Mouse (Mus musculus): ENCODE measurements around the gene P4htm. TPM values are rescaled to one million over a fixed set of nuclear protein-coding genes. Genes with fewer than 3 reads are reported as not detected.

The P4htm gene
- total and polyA plus RNA-seq, 3 experiments, result 5.4 to 11.0 (median 7.9) TPM

- in situ Hi-C loops (cut with MboI; ENCODE audit: low pct_ligation_motif_present, low pct_unique_long_range_greater_than_20kb, low sequenced_read_pairs), result no loop called here
- H3K79me2 ChIP-seq (replicated peaks; ENCODE audit: control insufficient read depth, extremely low read depth, insufficient read depth, poor library complexity, severe bottlenecking), result peaks cover 18% of the 10 kb centered on the region; the same call in 1 of the 2 replicates
- H3K4me3 ChIP-seq (replicated peaks in 1 of 3; ENCODE audit: low read depth in 2 of 3, low read length in 2 of 3, poor library complexity in 1 of 3), result no peak overlapping the region
- dilution Hi-C loops (cut with MboI; ENCODE audit: extremely low pct_ligation_motif_present, extremely low pct_unique_long_range_greater_than_20kb, low sequenced_read_pairs), result no loop called here
- H3K4me1 ChIP-seq (ENCODE audit: control insufficient read depth in 1 of 2, insufficient read depth in 2 of 2), result no peaks in the 10 kb centered on the region
- no peaks in the 10 kb centered on the region for H3K27me3 ChIP-seq (replicated peaks)
- no peaks in the 10 kb centered on the region for H3K9me3 ChIP-seq (replicated peaks; ENCODE audit: low read length)
- H3K36me3 ChIP-seq (replicated peaks in 1 of 2; ENCODE audit: control insufficient read depth in 1 of 2, insufficient read depth in 1 of 2, low read length in 1 of 2), result peaks cover 21 to 69% of the 10 kb centered on the region in 2 experiments
- TF ChIP-seq TCF12 (IDR thresholded peaks at IDR 0.05; ENCODE audit: low read depth, low read length) (no peak), HCFC1 (IDR thresholded peaks at IDR 0.05; ENCODE audit: low read depth, low read length) (no peak)
- no peak for DNase-seq (ENCODE audit: extremely low read depth)
- H3K9ac ChIP-seq (ENCODE audit: insufficient read depth, low read depth), result no peak overlapping the region
- H3K4me2 ChIP-seq (ENCODE audit: insufficient read depth, low read depth, poor library complexity, severe bottlenecking), result no peak overlapping the region
- H3K27ac ChIP-seq (ENCODE audit: insufficient read depth, low read depth), result no peak overlapping the region
Observed at GRCm38 (mm10) chr9:108639825-108640224, 42.4 kb upstream of the P4htm start.

DNA sequence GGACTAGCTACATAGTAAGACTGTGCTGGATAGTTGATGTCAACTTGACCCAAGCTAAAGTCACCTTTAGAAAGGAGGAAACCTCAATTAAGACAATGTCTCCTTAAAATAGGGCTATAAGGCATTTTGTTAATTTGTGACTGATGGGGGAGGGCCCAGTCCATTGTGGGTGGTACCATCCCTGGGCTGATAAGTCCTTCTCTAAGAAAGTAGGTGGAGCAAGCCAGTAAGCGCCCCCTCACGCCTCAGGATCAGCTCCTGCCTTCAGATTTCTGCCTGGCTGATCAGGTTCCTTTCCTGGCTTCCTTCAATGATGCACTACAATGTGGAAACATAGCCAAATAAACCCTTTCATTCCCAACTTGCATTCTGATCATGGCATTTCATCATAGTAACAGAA is 37.9 kb upstream of the P4htm start:
- H3K27me3 ChIP-seq (replicated peaks), result no peaks in the 10 kb centered on the region
- H3K4me3 ChIP-seq (replicated peaks in 1 of 3; ENCODE audit: low read depth in 2 of 3, low read length in 2 of 3, poor library complexity in 1 of 3), result no peak overlapping the region
- no peak for DNase-seq (ENCODE audit: extremely low read depth)
- no peak overlapping the region for H3K9ac ChIP-seq (ENCODE audit: insufficient read depth, low read depth)
- peaks cover 18% of the 10 kb centered on the region; the same call in 1 of the 2 replicates for H3K79me2 ChIP-seq (replicated peaks; ENCODE audit: control insufficient read depth, extremely low read depth, insufficient read depth, poor library complexity, severe bottlenecking)
- TF ChIP-seq JUND (conservative IDR thresholded peaks at IDR 0.05; ENCODE audit: low read depth, low read length) (no peak), MYC (IDR thresholded peaks at IDR 0.05; ENCODE audit: low read depth, low read length) (no peak), E2F4 (IDR thresholded peaks at IDR 0.05; ENCODE audit: insufficient replicate concordance, low read depth, low read length) (no peak), ZNF384 (IDR thresholded peaks at IDR 0.05; ENCODE audit: low read depth, low read length) (no peak), EP300 (IDR thresholded peaks at IDR 0.05; ENCODE audit: low read length) (no peak), HCFC1 (IDR thresholded peaks at IDR 0.05; ENCODE audit: low read depth, low read length) (no peak), MXI1 (IDR thresholded peaks at IDR 0.05; ENCODE audit: low read depth, low read length) (no peak), GABPA (IDR thresholded peaks at IDR 0.05; ENCODE audit: insufficient replicate concordance, low read depth, low read length) (no peak), NELFE (IDR thresholded peaks at IDR 0.05; ENCODE audit: low read depth, low read length) (no peak), MEF2A (IDR thresholded peaks at IDR 0.05; ENCODE audit: borderline replicate concordance, low read depth, low read length) (no peak), POLR2AphosphoS2 (IDR thresholded peaks at IDR 0.05; ENCODE audit: low read depth, low read length) (no peak), SMC3 (IDR thresholded peaks at IDR 0.05; ENCODE audit: low read depth, low read length) (no peak), RCOR1 (conservative IDR thresholded peaks at IDR 0.05; ENCODE audit: low read depth, low read length) (no peak), IRF4 (IDR thresholded peaks at IDR 0.05; ENCODE audit: low read depth, low read length) (no peak), MAX (IDR thresholded peaks at IDR 0.05; ENCODE audit: low read length) (no peak), CTCF (conservative IDR thresholded peaks at IDR 0.05 in 1 of 2, IDR thresholded peaks at IDR 0.05 in 1 of 2; ENCODE audit: low read depth in 2 of 2, low read length in 2 of 2) (no peak), ZC3H11A (IDR thresholded peaks at IDR 0.05; ENCODE audit: low read depth, low read length) (no peak), ZKSCAN1 (IDR thresholded peaks at IDR 0.05; ENCODE audit: borderline replicate concordance, low read depth, low read length) (no peak), UBTF (IDR thresholded peaks at IDR 0.05; ENCODE audit: low read depth, low read length) (no peak), TCF12 (IDR thresholded peaks at IDR 0.05; ENCODE audit: low read depth, low read length) (no peak)
- in situ Hi-C loops (cut with MboI; ENCODE audit: low pct_ligation_motif_present, low pct_unique_long_range_greater_than_20kb, low sequenced_read_pairs) (no loop called here), dilution Hi-C loops (cut with MboI; ENCODE audit: extremely low pct_ligation_motif_present, extremely low pct_unique_long_range_greater_than_20kb, low sequenced_read_pairs) (no loop called here)
- H3K27ac ChIP-seq (ENCODE audit: insufficient read depth, low read depth), result no peak overlapping the region
- peaks cover 13 to 59% of the 10 kb centered on the region in 2 experiments for H3K36me3 ChIP-seq (replicated peaks in 1 of 2; ENCODE audit: control insufficient read depth in 1 of 2, insufficient read depth in 1 of 2, low read length in 1 of 2)
- H3K4me1 ChIP-seq (ENCODE audit: control insufficient read depth in 1 of 2, insufficient read depth in 2 of 2), result peaks cover 2 to 19% of the 10 kb centered on the region in 2 experiments; a peak in 2 of 4 replicates
- H3K9me3 ChIP-seq (replicated peaks; ENCODE audit: low read length), result no peaks in the 10 kb centered on the region
- H3K4me2 ChIP-seq (ENCODE audit: insufficient read depth, low read depth, poor library complexity, severe bottlenecking), result no peak overlapping the region
